Mouse (Mus musculus): ENCODE results near the gene Auts2. TPM values are rescaled to one million over a fixed set of nuclear protein-coding genes. Genes with fewer than 3 reads are reported as not detected.

The Auts2 gene
- total RNA-seq, 2 experiments from 2014 or later: 179 to 184 TPM

DNA sequence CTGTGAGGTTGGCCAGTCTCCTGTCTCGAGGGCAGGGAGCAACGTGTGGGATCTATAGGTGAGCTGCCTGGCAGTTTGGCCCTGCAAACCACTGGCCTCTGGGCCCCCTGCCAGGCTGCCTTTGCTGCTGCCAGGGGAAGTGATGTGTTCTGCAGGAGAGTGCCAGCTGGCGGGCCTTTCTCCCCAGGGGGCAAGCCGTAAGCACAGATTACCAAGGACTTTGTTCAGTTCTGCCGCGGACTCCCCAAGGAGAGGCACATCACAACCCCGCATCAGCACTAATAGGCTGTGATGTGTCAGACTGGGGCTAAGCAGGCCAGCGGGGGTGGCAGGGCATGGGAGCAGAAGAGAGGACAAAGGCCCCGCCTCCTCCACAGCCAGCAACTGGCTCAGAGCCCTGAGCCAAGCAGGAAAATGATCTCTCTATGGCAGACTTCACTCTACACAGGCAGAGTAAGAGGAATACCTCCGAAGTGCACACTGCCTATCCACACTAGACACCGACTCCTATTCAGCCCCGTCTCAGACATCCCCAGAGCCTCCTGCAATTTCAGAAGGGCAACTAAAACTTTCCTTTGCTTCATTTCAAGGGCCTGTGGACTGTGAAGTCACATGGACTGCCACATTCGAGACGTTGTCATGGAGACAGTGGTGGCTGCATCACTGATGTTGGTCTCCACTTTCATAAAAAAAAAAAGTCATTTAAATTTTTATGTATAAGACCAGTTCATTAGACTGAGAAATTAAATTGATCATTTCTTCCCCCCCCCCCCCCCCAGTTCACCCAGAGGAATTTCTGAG is 942.6 kb downstream of the Auts2 start:
- DNase-seq: peak; percentile 95
- intact Hi-C loops (cut with DNase I): no loop called here

DNA sequence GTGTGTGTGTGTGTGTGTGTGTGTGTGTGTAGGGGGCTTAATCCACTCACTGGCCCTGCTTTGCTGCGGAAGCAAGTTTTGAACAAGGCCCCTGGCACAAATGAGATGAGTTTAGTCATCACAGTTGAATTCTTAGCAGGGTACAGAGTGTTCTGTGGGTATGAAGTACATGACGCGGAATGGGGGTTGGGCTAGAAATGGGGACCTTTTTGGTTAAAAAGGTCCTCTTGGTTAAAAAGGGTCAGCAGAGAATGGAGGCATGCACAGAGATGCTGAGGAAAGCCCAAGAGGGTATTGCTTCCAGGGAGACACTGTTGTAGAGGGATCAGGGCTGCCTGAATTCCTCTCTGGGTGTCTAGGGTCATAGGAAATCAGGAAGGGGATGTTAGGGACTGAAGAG is 945.6 kb downstream of the Auts2 start:
- intact Hi-C loops (cut with DNase I): no loop called here
- DNase-seq: no peak

DNA sequence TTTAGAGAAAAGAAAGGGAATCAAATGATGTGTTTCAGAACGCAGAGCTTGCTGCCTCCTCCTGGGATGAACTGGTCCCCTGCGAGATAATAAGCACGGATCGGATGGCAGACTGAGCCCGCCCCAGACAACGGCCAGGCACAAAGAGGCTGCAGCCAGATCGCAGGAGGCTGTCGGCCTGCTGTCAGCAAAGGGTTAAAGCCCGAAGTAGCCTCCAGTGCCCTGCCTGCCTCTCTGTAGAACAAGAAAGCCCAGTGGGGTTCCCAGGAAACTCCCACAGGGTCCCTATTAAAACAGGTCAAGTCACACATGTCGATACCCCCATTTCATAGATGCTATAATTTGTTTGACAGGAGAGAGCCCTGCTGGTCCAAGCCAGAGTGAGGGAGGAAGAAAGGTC is 946.6 kb downstream of the Auts2 start:
- intact Hi-C loops (cut with DNase I): no loop called here
- DNase-seq: no peak

DNA sequence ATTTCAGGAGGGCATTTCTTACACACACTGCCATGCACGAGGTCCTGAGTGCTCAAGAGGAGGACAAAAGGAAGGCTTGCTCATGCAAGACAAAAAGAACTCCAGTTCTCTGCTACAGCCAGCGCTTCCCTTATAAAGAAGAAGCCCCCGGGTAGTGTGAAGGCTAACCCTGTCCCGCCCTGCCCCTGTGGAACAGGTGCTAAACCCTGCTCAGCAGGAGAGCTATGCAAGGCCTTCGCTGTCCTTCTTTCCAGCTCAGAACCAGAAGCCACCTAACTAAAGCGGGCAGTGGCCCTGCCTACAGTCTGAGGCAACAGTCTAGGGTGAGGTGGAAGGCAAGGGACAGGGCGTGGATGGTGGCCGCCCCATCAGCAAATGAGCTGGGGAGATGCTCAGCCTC is 947.4 kb downstream of the Auts2 start:
- intact Hi-C loops (cut with DNase I): no loop called here
- DNase-seq: no peak

DNA sequence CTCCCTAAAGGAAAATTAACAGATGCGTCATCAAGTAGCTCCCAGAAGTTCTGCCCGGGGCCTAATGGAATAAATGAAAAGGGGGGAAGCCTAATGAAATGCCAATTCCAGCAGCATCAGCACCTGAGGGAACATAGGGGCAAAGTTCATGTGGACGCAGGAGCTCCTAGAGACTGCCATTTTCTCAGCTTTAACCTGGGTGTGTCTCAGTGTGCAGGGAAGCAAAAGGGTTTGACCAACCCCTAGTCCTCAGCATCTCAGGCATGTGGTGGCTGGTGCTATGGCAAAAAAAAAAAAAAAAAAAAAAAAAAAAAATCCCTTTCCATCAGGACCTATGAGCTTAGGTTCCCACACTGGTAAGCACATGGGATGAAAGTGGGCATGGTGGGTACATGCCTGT is 948.5 kb downstream of the Auts2 start:
- intact Hi-C loops (cut with DNase I): no loop called here
- DNase-seq: no peak

DNA sequence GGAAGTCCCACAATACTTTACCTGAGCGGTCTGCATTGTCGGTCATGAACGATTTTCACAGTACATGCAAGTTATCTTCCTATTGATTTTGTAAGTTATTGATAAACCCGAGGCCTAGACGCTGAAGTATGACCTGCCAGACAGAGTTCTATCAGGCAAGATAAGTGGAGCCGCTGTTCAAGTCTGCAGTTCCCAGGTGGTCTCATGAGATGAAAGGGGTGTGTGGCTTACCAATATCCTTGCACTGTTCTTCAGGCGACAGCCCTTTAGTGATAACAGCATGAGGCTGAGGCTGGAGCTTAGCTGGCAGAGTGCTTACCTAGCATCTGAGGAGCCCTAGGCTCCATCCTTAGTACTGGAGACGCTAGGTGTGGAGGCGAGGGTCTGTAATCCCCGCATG is 949.9 kb downstream of the Auts2 start:
- no peak for DNase-seq
- intact Hi-C loops (cut with DNase I): no loop called here

DNA sequence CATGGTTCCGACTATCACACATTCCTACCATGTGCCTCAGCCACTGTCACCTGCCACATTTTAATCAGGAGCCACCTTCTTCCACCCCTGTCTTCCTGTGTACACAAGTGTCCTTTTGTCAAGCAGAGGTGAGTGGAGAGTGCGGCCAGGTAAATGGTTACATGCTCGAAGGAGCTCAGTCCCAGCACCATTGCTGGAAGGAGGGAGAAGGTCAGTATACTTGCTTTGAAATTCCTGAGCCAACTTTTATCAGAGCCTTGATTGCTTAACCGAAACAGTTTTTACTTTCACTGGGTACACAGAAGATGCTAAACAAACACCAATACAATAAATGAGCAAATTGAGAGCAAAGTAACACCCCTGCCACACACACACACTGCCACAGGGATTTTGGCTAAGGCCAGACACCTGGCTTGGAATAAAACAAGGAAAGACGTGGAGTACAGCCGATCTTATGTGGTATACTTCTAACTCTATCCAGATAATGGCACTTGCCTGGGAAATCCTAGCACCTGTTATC is 953.1 kb downstream of the Auts2 start:
- intact Hi-C loops (cut with DNase I): no loop called here
- no peak for DNase-seq

DNA sequence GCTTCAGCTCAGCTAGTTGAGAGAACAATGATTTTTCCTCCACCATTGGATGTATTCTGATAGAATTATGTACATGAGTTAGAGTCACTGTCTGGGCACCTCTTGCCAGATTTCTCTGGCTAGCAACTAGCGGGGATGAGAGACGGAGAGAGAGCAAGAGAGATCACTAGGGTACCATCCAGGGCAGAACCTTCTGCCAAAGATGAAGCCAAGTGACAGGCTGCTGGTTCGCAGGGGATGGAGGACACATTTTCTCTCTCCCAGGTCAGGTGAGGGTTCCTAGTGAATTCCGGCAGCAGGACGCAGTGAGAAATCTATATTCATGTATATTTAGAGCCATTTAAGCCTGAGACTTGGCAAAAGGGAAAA is 956.8 kb downstream of the Auts2 start:
- DNase-seq: no peak
- intact Hi-C loops (cut with DNase I): no loop called here

DNA sequence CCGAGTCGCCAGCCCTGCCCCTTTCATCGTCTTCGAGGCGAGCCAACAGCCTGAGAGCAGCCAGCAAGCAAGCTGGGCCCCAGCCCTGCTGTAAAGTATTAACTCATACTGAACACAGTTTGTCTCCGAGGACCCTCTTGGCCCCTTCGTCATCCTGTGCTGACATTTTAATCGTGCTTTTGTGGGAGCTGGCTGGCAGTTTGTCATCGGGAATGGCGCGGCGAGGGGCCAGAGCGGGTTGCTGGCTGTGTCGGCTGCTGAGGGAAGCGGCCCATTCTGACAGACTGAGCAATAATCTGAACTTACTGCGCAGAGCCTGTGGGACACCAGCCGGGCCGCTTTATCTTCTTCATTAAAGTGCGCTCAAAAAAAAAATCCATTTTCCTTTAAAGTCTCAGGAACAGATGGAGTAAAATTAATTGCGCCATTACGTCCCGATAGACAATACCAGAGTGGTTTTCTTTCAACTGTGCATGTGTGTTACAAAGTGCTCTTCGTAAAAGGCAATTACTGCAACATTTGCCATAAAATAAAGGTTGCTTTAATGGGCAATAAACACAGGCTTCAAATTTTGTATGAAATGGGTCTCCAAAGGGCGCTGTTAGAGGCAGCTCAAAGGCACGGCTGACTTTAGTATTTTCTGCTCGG is 957.3 kb downstream of the Auts2 start:
- peak; percentile 86 for DNase-seq
- intact Hi-C loops (cut with DNase I): no loop called here

DNA sequence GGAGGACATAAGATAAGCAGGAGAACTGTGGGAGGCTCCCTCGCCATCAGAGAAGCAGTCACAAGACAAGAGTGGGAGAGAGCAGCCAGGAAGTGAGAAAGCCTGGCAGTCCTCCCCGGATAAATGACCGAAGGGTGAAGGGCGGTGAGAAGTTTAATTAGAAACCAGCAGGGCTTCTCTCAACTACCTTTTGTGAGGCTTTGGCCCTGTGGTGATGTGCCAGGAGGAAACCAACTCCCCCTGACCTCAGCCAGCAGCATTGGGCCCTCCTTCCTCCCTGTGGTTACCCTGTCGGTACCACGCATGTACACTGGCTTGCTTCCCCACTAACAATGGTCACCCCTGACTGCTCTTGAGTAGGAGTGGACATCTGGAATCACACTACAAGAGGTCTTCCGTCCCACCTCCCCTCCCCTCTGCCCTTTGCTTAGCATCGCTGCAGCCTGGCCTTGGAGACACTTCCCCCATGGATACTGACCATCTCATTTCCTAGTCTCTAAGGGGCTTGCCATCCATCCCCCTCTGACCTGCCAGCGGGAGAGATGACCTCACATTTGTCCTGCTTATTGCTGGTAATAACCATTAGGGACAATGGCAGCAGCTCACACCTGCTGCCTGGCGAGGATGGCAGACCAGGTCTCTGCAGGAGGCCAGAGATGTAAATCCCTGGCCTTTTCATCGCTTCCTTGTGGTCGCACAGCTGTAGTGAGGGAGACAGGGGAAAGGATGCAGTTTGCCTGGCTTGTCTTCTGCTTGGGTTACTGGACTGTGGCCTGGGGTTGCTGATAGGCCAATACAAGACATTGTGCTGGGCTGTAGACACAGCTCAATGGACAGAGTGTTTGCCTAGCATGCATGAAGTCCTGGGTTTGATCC is 958.6 kb downstream of the Auts2 start:
- intact Hi-C loops (cut with DNase I): no loop called here
- no peak for DNase-seq

DNA sequence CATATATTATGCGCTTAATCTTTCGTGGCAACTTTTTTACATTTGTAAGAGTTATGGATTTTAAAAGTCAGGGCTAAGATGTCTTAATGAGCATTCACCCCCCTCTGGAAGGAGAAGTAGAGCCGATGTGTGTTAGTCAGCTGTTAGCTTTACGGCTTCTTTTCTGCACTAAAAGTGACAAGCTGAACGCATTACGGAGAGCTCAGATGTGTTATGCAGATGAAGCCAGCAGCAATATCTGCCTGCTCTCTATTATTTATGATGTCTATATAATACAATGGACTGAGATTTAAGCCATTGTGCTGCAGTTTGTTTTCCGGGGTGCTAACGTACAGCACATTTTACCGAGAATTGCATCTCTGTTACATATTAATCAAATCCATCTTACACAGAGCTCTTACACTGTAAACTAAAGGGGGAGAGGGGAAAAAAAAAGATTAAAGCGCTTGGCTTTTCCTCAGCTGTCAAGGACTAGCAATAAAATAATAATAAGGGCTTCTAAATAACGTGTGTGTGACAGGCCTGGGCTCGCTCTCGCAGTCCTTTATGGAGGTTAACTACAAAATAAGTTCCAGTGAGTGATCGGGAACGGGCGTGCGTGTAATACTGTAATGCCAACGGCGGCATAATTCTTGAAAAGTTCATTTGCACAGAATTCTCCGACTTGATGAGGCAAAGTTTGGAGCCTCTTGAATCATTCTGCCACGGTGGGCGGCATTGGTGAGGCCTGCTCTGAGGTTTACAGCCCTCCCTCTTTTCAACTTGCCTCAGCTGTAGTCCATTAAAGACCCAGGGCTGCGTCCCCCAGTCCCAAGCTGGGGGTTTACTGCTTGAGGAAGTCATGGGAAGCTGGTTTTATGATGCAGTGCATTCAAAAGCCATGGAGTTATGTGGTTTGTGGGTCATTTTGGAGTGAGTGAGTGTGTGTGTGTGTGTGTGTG is 961.8 kb downstream of the Auts2 start:
- DNase-seq: no peak
- intact Hi-C loops (cut with DNase I): no loop called here

DNA sequence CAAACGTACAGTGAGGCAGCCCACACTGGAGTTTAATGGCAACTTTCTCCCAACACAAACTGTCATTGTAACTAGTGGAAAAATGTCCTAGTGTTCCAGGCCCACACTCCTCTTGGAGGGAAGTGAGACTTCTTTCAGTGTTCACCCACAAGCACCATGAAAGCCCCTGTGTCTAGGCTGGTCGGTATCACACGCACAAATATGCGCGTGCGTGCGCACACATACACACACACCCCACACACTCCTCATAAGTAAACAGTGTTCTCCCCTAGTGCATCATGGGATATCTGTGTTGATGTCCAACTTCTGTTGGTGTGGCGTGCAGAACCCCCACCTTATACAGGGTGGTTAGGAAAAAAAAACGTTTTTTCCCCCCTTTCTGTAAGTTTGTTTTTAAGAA is 964.4 kb downstream of the Auts2 start:
- intact Hi-C loops (cut with DNase I): no loop called here
- no peak for DNase-seq

DNA sequence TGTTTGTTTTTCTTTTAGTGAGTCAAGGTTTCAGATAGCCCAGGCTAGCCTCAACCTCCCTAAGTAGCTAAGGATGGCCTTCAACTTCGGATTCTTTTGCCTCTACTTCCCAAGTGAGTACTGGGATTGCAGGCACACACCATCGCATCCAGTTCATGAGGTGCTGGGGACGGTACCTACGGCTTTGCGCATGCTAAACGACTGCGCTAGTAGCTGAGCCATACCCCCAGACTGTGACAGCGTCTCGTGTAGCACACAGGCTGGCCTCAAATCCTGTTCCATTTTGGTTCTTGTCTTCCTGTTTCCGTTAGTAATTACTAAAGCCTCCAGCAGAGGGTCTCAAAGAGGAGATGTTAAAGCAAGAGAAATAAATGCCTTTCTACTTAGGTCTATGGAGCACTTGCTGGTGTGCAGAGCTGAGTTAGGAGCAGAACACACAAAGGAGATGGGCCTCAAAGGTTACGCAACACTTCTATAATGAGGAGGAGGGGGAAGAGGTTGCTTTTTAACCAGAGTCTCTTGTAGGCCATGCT is 967.3 kb downstream of the Auts2 start:
- no peak for DNase-seq
- intact Hi-C loops (cut with DNase I): no loop called here

DNA sequence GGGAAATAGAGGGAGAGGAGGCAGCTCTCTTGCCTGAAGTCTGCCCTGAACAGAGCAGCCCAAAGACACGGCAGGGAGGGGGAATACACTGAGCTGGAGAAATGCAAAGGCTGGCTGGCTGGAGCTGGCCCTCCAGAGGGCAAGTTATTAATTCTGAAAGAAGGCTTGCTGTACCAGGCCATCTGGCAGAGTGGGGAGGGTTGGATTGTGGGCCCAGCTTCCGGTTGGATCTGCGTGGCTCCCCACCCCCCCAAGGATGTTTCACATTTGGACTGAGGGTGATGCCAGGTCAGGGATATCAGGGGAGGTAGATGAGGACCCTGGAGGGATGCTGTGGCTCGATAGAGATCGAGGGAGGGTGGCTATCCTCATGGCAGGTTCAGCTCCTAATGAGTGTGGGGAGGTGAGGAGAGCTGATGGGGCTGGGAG is 968.0 kb downstream of the Auts2 start:
- peak; percentile 70 for DNase-seq
- intact Hi-C loops (cut with DNase I): no loop called here

DNA sequence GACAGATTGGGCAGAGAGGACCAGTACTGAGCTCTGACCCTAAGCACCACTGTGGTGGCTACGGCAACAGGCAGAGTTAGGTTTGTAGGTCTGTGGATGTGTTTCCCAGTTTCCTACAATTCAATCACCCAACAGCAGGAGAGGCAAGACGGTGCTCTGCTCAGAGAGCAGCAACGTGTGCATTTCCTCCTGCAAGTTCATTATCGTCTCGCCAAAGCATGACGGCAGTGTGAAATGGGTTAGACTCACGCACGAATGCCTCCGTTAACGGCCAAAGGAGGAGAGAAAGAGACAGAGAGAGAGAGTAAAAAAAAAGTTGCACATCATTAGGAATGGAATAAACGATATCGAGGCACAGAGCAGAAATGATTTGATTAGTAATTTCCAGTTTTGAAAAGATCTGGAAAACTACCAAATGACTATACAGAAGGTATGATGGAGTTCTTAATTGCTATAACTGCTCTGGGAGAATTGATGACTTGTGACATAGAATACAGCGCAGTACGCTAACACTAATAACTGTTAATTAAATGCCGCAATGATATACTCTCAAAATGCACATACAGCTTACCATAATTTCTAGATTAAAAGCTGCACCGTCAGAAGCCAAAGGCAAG is 968.6 kb downstream of the Auts2 start:
- intact Hi-C loops (cut with DNase I): no loop called here
- no peak for DNase-seq

DNA sequence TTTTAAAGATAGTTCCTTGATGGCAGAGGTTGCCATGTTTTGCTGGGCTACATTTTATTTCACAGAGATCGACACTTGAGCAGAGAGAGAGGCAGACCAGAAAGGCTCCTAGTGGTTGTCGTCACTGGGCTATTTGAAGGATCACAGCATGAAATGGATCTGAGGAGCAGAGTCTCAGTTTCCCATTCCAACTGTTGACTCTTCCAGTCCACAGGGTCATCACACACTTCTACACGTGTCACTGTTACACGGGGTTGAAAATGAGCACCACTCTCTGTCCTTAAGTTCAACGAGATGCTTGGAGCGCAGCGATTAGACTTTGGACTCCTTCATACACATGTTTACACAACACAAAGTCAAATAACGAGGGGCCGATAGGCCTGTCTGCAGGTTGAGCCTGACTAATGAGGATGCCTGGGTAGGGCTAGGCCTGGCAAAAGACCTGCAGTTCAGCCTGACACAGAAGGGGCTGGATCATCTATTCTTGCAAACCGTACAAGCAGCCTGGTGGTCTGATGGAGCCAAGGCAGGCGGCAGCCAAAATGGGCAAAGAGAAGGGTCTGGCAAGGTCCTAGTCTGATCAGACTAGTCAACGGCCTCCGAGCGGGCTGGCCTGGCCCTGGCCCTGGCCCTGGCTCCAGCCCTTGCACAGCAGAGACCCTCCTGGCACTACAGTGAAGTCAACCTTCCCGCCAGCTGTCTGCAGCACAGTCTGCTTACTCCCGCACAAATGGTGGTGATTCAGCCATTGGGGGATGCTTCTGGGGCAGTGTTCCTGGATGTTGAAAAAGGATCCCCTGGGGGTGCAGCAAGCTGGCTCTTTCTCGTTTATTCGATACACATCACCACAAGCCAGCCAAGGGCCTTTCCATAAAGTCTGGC is 969.6 kb downstream of the Auts2 start:
- intact Hi-C loops (cut with DNase I): no loop called here
- peak; percentile 94 for DNase-seq

DNA sequence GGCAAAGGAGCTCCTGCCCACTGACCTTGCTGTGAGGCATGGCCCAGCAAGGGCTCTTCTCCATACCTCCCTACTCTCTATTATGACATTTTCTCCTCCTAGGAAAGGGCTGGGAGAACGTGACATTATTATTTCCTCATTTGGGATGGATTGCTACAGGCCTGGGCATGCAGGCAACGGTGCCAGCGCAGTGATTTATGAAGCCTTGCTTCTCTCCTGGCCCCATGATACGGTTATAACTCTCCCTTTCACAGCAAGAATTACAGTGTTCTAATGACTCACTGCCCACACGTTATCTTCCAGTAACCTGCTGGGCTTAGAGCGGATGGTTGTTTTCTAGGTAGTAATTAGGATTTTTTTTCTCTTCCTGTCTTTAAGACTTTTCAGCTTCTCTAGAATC is 977.1 kb downstream of the Auts2 start:
- intact Hi-C loops (cut with DNase I): no loop called here
- no peak for DNase-seq

DNA sequence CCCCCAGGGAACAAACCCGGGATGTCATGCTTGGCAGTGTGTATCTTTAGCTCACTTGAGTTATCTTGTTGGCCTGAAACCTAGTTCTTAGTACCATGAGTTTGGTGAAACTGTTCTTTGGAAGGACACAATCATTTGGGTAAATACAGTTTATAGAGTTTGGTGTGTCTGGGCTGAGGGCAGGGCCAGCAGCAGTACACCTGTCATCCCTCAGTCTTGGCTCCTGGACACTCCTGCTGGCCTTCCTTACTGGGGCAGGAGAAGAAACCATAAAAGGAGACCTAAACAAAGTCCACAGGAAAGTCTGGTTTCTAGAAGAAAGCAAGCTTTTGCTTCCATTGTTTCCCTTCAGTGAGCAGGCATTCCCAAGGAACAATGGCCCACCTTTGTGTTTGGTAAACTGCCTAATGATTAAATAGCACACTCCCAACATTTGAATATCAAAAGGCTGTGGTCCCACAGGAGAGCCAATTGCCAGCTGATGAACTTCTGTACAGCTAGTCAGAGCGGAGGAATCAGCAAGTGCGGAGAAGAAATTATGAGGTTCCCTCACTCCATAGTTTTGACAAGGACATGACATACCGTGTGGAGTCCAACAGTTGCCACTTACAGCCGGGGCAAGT is 979.4 kb downstream of the Auts2 start:
- no peak for DNase-seq
- intact Hi-C loops (cut with DNase I): no loop called here

Measured in left cerebral cortex, postnatal 4 days (tissue).